Mouse (Mus musculus) MEL (cell line): ENCODE measurements at regions not wholly inside any gene's neighbourhood (a gene's known extent, or its start where the extent isn't known, plus 50 kb on each side); places are given as distances from the start of the nearest gene placed in this dataset.

Experiments used
- CTCF ChIP-seq, 3 experiments: IDR thresholded peaks in 2 of 3; conservative IDR thresholded peaks in 1 of 3; 2 replicates each; pipeline ENCODE4 v1.5.1; 2011 to 2012; ENCODE audit warnings: low read length in 3 of 3, low read depth in 2 of 3, mild to moderate bottlenecking in 2 of 3, improper control_type of control experiment in 1 of 3, inconsistent platforms in 1 of 3, mixed read lengths in 1 of 3, moderate library complexity in 1 of 3; ENCODE audit not compliant: control insufficient read depth in 1 of 3, insufficient read depth in 1 of 3, poor library complexity in 1 of 3, severe bottlenecking in 1 of 3
- EP300 ChIP-seq, 2 experiments: IDR thresholded peaks; 2 replicates each; pipeline ENCODE4 v1.6.1; 2011; ENCODE audit warnings: improper control_type of control experiment in 2 of 2, low read length in 2 of 2, low read depth in 1 of 2, mild to moderate bottlenecking in 1 of 2
- KAT2A ChIP-seq: conservative IDR thresholded peaks from 2 replicates; pipeline ENCODE4 v1.6.1; 2012; ENCODE audit warnings: low read depth, low read length, improper control_type of control experiment, inconsistent platforms
- MXI1 ChIP-seq: IDR thresholded peaks from 2 replicates; pipeline ENCODE4 v1.6.1; 2011; ENCODE audit warnings: mild to moderate bottlenecking, low read depth, low read length, improper control_type of control experiment
- POLR2A ChIP-seq, 2 experiments: IDR thresholded peaks; 2 replicates each; pipeline ENCODE4 v1.6.1; 2011 to 2012; ENCODE audit warnings: low read length in 2 of 2, mild to moderate bottlenecking in 2 of 2, control low read depth in 1 of 2, improper control_type of control experiment in 1 of 2, low read depth in 1 of 2, moderate library complexity in 1 of 2; ENCODE audit not compliant: control insufficient read depth in 1 of 2, insufficient read depth in 1 of 2, poor library complexity in 1 of 2
- RAD21 ChIP-seq: IDR thresholded peaks from 2 replicates; pipeline ENCODE4 v1.6.1; 2011; ENCODE audit warnings: mild to moderate bottlenecking, low read depth, low read length, improper control_type of control experiment
- UBTF ChIP-seq: IDR thresholded peaks from 2 replicates; pipeline ENCODE4 v1.6.1; 2012; ENCODE audit warnings: low read depth, mild to moderate bottlenecking, inconsistent platforms, low read length, improper control_type of control experiment, moderate library complexity, borderline replicate concordance; ENCODE audit not compliant: insufficient read depth
- USF1 ChIP-seq: IDR thresholded peaks from 2 replicates; pipeline ENCODE4 v1.6.1; 2014; ENCODE audit warnings: low read depth, mild to moderate bottlenecking, inconsistent platforms, low read length, improper control_type of control experiment, moderate library complexity

GRCm38 (mm10) chr1:76832311-76832710 is 682.6 kb downstream of the Epha4 start:
- TF ChIP-seq RAD21 (no peak), CTCF (IDR thresholded peaks at IDR 0.05 in 2 of 3, conservative IDR thresholded peaks at IDR 0.05 in 1 of 3; ENCODE audit: control insufficient read depth in 1 of 3, insufficient read depth in 1 of 3, low read depth in 2 of 3, low read length in 3 of 3, poor library complexity in 1 of 3, severe bottlenecking in 1 of 3) (no peak), MXI1 (no peak), EP300 (IDR thresholded peaks at IDR 0.05; ENCODE audit: low read depth in 1 of 2, low read length in 2 of 2) (no peak), KAT2A (no peak), USF1 (no peak), POLR2A (IDR thresholded peaks at IDR 0.05; ENCODE audit: control insufficient read depth in 1 of 2, insufficient read depth in 1 of 2, low read depth in 1 of 2, low read length in 2 of 2, poor library complexity in 1 of 2) (no peak), UBTF (no peak)
